Mouse (Mus musculus) testis, postnatal 14 days (tissue): ENCODE data around the gene 2010111I01Rik.
"Not testable (repeated sequence)": the region's sequence is repeated elsewhere in the genome, so short reads cannot be mapped to it uniquely, and the experiment has no call there.

ENCODE experiments used
- DNase-seq: peaks from one replicate; pipeline ENCODE4 v3.0.0; 2021; ENCODE audit warnings: low spot score

Gene 2010111I01Rik

GRCm38 (mm10) chr13:63291016-63291415 is 326.3 kb downstream of the 2010111I01Rik start:
- DNase-seq, result no peak

GRCm38 (mm10) chr13:63293647-63294046 is 329.0 kb downstream of the 2010111I01Rik start:
- no peak for DNase-seq

- DNase-seq, result no peak
These were observed 329.9 kb downstream of the 2010111I01Rik start for GRCm38 (mm10) chr13:63294359-63295193.

GRCm38 (mm10) chr13:63296300-63296699 is 331.6 kb downstream of the 2010111I01Rik start:
- no peak for DNase-seq

- DNase-seq, result no peak
These were observed 332.3 kb downstream of the 2010111I01Rik start for GRCm38 (mm10) chr13:63297003-63297402.

- no peak for DNase-seq
These were observed 333.2 kb downstream of the 2010111I01Rik start for GRCm38 (mm10) chr13:63297933-63298332.

GRCm38 (mm10) chr13:63298931-63299330 is 334.2 kb downstream of the 2010111I01Rik start:
- DNase-seq, result no peak

- no peak for DNase-seq
These were observed 336.2 kb downstream of the 2010111I01Rik start for GRCm38 (mm10) chr13:63300929-63301328.

GRCm38 (mm10) chr13:63301764-63302209 is 337.1 kb downstream of the 2010111I01Rik start:
- no peak for DNase-seq

GRCm38 (mm10) chr13:63302381-63302780 is 337.7 kb downstream of the 2010111I01Rik start:
- no peak for DNase-seq

GRCm38 (mm10) chr13:63304124-63304792 is 339.6 kb downstream of the 2010111I01Rik start:
- no peak for DNase-seq

- DNase-seq, result no peak
These were observed 340.1 kb downstream of the 2010111I01Rik start for GRCm38 (mm10) chr13:63304799-63305159.

GRCm38 (mm10) chr13:63305160-63306011 is 340.7 kb downstream of the 2010111I01Rik start:
- no peak for DNase-seq

GRCm38 (mm10) chr13:63306768-63307167 is 342.1 kb downstream of the 2010111I01Rik start:
- DNase-seq, result no peak

GRCm38 (mm10) chr13:63309563-63309962 is 344.9 kb downstream of the 2010111I01Rik start:
- no peak for DNase-seq

GRCm38 (mm10) chr13:63311156-63311555 is 346.5 kb downstream of the 2010111I01Rik start:
- DNase-seq, result no peak

- no peak for DNase-seq
These were observed 348.6 kb downstream of the 2010111I01Rik start for GRCm38 (mm10) chr13:63313247-63313646.

- DNase-seq, result no peak
These were observed 349.3 kb downstream of the 2010111I01Rik start for GRCm38 (mm10) chr13:63313748-63314607.

- DNase-seq, result no peak
These were observed 349.9 kb downstream of the 2010111I01Rik start for GRCm38 (mm10) chr13:63314608-63314920.

GRCm38 (mm10) chr13:63315111-63315510 is 350.4 kb downstream of the 2010111I01Rik start:
- not testable (repeated sequence) for DNase-seq

- DNase-seq, result no peak
These were observed 351.1 kb downstream of the 2010111I01Rik start for GRCm38 (mm10) chr13:63315777-63316176.
